Mouse (Mus musculus) gastrocnemius, adult 8-10 months (tissue): ENCODE results near the gene Utp14a. TPM values are rescaled to one million over a fixed set of nuclear protein-coding genes. Genes with fewer than 3 reads are reported as not detected.

ENCODE experiments used
- DNase-seq, 2 experiments: peaks; one replicate each; pipeline ENCODE4 v3.0.0; 2022; ENCODE audit warnings: low spot score in 2 of 2
- total RNA-seq, 4 experiments: library from RNA; stranded (reverse); gene quantifications; 2 replicates each; pipeline ENCODE4 v1.2.4; 2022

Gene Utp14a
- total RNA-seq, 4 experiments from 2014 or later: 9.5 to 18.7 (median 11.6) TPM

DNA sequence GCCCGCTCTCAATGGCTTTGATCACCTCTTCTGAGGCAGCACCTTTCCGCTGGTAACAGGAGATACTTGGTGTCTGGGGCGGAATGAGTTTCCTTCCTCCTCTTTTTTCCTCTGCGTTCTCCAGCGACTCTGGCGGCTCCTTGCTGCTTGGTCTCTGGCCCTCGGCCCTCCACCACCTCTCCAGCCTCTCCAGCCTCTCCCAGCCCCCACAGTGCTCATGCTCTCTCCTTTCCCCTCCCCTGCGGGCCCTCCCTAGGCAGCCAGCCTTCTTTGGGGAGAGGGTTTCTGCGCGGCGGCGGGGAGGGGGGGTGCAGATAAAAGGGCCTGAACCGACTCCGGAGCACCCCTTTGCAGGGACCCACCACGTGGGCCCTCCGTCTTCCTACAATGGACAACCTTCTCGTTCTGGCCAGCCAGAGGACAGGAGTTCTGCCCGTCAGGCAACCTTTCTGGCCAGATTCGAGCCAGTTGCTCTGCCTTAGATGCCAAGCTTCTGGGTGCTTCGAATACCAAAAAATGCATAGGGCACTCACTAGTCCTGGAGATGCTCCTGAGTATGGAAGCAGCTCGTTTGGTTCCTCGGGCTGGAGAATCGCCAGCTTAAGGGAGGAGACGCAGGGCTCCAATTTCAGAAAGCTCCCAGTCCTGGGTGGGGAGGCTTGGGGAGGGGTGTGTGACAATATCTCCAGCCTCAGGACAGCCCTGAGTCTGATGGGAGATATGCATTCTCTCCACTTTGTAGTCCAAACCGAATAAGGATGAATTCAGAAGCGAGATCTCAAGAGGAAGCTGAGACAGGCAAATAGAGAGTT, 54.2 kb downstream of the Utp14a start:
- DNase-seq: no peak

DNA sequence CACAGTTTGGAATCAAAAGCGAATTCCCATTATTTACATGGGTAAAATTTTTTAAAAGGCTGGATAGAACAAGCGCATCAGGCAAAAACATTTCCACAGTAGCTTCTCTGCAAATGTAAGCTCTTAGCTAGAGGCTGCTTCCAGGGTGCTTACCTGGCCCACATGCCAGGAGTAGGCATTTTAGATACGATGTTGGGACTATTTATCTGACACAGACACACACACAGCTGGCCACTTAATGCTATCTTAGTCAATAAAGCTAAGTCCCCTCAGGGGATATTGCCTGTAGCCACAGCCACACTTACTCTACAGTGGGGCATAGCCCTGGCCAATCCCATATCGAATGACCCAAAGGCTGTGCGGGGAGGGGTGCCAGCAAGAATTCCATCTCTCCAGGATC, 55.1 kb downstream of the Utp14a start:
- no peak for DNase-seq

DNA sequence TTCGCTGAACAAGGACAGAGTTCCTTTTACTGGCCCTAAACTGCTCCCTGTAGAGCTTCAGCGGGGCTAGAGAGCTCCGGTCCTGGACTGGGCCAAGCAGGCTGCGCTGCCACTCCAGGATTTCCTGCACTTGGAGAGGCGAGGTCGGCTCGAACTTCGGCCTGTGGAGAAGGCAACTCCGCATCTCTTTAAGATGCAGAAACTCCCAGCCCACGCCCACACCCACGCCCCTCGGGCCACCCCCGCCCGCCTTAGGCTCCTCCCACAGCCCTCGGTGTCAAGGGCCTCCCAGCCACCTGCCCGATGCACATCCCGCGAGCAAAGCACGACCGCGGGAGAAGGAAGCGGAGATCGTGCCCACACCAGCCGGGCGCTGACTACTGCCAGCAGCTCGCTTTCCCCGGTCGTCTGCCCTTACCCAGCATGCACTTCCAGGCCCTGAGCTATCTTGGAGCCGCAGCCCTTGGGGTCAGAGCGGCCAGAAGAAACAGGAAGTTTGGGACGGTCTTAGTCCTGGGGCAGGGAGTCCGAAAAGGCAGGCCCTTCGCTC, 57.9 kb downstream of the Utp14a start:
- peak; percentile 69 to 75 for DNase-seq

DNA sequence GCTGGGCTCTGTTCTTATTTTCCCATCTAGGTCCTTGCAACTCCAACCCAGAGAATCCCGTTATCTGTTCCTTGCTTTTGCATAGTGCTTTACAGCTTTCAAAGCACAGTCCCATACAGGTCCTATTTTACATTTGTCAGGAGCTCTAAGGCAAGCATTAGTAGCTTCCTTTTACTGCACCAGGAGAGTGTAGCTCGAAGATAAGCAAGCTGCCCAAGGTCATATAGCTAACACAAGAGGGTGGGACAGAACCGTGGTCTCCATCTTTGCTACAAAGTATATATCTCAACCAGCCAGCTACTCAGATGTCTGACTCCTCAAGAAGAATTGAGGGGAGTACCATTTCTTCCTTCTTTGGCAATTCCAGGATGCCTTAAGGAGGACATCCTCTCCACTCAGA, 60.8 kb downstream of the Utp14a start:
- no peak for DNase-seq

DNA sequence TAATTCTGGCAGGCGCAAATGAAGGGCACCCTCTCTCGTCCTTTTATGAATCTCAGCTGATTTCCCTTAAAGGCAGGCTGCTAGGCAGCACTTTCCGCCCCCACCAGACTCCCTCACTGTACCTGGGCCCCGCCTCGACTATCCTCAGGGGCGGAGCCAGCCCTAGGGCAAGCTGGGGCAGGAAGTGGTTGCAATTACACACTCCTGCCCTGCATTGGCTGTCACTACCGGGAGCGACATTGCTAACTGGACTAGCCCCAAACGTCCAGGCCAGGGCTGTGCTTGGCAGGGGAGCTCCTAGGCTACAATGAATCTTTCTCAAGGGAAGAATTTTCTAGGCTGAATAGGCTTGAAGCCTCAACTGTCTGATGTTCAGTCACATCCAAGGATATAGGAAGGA, 61.5 kb downstream of the Utp14a start:
- DNase-seq: no peak

Other genes starting within 250 kb of the Utp14a start
- under 1 TPM; 0.21 to 0.54 (median 0.30) TPM for gene Apln, start 222.0 kb upstream of the Utp14a start, total RNA-seq
- gene Xpnpep2, start 148.1 kb upstream of the Utp14a start, total RNA-seq: under 1 TPM; 0.34 to 0.40 (median 0.37) TPM
- under 1 TPM in 3 of 4 experiments, not detected in 1; 0.10 to 0.46 (median 0.18) TPM for gene Sash3, start 110.4 kb upstream of the Utp14a start, total RNA-seq
- 1 to 10 TPM; 7.8 to 9.6 (median 8.6) TPM for gene Zdhhc9, start 48.0 kb upstream of the Utp14a start, total RNA-seq
- 1 to 10 TPM; 6.2 to 9.3 (median 8.0) TPM for gene Bcorl1, start 84.5 kb downstream of the Utp14a start, total RNA-seq
- gene Elf4, start 206.3 kb downstream of the Utp14a start, total RNA-seq: 1 to 10 TPM in 2 of 4 experiments, under 1 TPM in 2; 0.70 to 1.9 (median 1.1) TPM